Mouse (Mus musculus): ENCODE data around the gene Eef1e1.
A peak's percentile ranks its signal among the peaks of the same experiment; 100 is the strongest.
"Not testable (repeated sequence)": the region's sequence is repeated elsewhere in the genome, so short reads cannot be mapped to it uniquely, and the experiment has no call there.

Eef1e1 gene

DNA sequence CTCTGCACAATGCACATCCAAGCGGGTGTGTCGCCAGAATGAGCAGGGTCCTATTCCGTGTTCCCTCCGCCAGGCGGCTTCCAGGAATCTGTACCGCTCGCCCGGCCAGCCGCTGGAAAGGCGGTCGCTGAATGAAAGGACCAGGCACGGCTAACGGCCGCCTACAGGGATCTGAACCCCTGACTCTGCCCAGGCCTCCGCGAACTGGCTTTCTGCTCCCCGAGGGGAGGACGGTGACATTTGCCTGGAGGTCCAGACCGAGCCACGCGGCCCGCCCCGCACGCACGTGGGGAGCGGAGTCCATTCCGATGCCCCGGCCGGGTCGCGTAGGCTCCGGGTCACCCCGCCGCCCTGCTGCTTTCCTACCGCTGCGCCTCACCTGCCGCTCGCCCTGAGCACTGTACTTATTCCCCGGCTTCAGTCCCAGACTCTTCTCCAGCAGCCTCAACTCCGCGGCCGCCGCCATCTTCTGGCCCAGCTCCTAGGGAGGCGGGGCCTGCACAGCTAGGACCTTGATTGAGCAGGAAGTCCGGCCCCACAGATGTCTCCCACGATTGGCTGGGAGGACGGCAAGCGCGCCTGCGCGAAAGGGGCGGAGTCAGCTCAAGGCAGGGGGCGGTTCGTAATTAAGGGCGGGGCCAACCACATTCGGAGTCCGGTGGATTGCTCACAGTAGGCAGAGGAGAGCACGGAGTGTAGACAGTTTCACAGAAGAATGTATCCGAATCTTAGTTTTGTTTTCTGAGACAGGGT is at the start of gene Eef1e1:
Eef1e1 (minus strand) TSS at position 531 of the 753 bp plus-strand sequence.
- DNase-seq (ENCODE audit: low read depth, low spot score) = peak; percentile 82

DNA sequence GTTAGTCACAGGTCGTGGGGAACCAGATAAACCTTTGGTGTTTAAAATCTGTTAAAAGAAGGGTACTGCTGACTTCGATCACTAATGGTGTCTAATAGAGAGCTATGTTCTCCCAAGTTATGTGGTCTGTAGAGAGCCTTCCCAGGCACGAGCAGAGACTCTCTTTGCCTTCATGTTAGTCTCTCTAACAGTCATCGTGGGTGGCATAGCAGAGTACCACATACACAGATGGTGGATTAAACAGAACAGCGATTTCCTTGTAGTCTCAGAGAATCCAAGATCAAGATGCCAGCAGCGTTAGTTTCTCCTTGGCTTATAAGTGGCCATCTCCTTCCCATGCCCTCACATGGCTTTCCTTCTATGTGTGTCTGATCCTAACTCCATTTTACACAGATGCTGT is 32.0 kb upstream of the Eef1e1 start:
- no peak for DNase-seq (ENCODE audit: low read depth, low spot score)

DNA sequence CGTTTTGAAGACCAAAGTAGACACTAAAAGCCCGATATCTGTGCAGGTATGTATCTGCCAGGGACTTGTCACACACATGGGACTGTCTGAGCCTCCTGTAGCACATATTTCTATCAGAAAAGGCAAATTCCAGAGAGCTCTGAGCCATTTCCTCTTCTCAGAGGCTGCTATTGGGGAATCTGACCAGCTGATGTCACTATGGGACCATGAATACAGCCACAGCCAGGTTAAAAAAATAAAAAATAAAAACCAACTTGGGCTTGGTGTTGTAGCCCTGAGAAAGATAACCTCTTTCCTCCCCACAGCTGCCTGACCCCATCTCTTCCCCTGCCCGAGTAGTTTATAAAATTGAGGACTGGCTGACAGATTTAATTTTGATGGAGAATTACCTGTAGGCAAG is 31.2 kb upstream of the Eef1e1 start:
- DNase-seq (ENCODE audit: low read depth, low spot score) = no peak

DNA sequence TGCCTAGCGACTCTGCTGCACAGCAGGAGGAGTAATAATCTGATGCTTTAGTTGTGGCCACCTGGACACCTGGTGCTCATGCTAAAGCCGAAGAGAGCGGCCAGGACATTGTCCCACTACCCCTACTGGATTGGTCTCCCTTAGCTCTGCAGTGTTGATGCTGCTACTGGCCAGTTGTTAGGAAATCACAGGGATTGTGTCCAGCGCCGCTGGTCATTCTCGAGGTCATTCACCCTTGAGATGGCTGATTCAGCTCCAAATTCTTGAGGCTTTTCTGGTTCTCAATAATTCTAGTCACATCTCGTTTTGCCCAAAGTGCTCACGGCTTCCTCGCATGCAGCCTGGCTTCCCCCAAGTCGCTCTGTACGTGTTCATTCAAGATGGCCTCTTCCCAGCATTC is 29.9 kb upstream of the Eef1e1 start:
- no peak for DNase-seq (ENCODE audit: low read depth, low spot score)

DNA sequence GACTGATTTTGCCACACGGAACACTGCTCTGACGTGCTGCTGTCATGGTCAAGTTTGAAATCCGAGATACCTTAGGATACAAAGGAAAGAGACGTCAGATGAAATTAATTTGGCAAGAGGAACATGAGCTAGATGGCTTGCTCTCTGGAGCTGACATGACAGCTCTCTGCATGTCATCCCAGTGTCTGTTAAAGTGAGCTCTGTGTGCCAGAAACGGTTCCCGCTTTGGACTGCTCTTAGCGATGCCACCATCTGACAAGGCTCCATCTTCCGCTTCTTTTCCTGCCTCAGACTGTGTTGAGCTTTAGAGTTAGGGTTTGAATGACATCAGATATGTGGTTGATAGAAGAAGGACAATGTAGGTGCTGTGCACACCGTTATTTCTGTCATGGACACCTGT is 13.5 kb upstream of the Eef1e1 start:
- no peak for DNase-seq (ENCODE audit: low read depth, low spot score)

DNA sequence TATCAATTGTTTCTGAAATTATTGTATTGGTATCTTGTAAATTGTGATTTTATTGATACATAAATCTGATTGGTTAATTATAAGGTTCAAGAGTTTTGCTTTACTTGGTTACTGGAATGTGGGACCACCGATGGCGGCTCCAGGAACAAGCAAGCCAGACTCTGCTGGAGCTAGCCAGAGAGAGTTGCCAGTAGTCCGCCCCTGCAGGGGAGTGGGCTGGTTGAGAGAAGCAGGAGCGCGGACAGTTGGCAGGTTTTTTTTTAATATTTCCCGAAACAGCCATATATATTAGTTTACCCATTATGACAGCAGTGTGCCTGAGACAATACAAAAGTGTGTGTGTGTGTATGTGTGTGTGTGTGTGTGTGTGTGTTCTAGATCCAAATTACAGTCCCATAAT is 12.6 kb upstream of the Eef1e1 start:
- DNase-seq (ENCODE audit: low read depth, low spot score) = not testable (repeated sequence)

DNA sequence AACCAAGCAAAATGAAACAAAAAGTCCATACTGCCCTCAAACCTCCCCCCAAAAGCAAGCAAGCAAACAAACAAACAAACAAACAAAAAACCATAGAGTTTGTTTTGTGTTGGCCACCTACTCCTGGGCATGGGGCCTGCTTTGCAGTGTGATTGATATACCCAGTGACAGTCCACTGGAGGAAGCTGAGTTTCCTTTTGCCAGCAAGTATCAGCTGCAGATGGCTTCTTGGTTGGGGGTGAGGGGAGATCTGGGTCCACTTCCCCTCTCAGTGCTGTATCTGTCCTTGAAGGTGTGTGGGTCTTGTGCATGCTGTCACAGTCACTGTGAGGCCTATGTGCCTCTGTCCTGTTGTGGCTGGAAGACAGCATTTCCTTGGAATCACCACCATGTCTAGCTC is 11.2 kb upstream of the Eef1e1 start:
- DNase-seq (ENCODE audit: low read depth, low spot score) = no peak

DNA sequence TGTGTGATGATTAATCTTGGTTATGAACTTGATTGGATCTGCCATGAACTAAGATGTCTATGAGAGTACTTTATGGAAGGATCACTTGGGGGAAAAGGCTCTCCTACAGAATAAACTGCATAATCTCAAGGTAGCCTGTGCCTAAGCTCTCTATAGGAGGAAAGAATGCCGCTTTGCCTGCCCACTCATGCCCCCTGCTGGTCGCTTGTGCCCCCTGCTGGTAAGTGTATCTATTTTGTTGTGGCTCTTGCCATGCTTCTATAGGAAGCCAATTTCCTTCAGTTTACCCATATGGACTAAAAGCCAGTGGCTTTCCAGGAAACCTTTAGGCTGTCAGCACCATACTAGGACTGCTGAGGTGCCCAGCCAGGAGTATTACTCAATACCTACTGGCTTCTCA is 9.7 kb upstream of the Eef1e1 start:
- DNase-seq (ENCODE audit: low read depth, low spot score) = no peak

DNA sequence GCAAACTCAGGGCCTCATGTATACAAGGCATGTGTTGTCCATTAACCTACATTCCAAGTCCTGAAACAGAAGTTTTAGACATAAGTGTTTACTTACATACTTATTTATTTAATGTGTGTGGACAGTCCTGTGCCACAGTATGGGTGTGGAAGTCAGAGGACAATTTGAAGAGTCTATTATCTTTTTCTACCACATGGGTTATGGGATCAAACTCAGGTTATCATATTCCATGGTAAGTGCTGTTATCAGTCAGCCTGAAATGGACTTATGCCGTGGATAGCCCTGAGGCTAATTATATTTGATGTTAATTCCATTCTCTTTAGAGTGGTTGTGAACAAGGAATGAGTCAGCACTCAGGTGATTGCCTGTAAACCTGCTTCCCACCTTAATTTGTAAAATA is 5.9 kb upstream of the Eef1e1 start:
- no peak for DNase-seq (ENCODE audit: low read depth, low spot score)

DNA sequence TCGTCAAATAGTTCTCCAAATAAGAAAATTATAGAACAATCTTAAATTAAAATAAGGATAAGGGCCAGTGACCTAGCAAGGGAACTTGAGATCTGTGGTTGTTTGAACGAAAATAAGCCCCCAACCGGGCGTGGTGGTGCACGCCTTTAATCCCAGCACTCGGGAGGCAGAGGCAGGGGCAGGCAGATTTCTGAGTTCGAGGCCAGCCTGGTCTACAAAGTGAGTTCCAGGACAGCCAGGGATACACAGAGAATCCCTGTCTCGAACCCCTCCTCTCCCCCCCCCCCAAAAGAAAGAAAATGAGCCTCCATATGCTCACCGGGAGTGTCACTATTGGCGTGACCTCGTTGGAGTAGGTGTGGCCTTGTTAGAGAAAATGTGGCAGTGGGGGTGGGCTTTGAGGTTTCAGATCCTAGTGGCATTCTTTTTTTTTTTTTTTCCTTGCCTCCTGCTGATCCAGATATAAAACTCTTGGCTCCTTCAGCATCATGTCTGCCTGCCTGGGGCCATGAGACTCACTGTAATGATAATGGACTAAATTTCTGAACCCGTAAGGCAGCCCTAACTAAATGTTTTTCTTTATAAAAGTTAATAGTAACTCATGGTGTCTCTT is 772 bp upstream of the Eef1e1 start:
- DNase-seq (ENCODE audit: low read depth, low spot score) = no peak

DNA sequence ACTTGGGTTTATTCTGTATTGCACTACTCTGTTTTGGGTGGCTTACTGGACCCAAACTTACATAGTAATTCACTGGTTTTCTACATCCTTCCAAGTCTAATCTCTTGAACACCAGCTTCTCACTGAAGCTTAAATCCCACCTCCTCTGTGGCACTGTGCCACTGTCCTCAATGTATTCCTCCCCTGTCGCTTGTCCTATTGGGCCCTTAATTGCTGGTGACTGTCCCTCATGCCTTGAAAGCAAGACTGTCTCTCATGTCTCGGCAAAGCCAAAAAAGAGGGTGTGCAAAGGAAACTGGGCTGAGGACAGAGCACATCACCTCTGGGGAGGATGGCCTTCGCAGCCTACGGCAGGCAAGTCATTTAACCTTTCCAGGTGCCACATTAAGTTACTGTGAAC is 993 bp downstream of the Eef1e1 start:
- no peak for DNase-seq (ENCODE audit: low read depth, low spot score)

DNA sequence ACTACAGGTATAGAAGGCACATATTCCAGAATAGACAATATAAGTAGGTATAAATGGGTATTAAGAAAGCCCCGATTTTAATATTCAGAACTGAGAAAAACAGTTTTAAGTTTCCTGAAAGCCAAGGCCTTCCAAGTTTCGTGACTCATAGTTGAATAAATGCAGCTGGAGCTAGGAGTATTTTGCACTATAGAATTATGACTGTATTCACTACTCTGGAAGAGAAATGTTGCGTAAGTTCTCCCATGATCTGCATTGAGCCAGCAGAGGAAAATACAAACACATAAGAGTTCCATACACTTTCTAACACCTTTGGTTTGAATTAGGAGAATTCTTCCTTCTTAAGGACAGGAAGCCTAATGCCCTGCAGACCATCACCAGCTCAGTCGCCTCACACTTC is 8.6 kb downstream of the Eef1e1 start:
- no peak for DNase-seq (ENCODE audit: low read depth, low spot score)

DNA sequence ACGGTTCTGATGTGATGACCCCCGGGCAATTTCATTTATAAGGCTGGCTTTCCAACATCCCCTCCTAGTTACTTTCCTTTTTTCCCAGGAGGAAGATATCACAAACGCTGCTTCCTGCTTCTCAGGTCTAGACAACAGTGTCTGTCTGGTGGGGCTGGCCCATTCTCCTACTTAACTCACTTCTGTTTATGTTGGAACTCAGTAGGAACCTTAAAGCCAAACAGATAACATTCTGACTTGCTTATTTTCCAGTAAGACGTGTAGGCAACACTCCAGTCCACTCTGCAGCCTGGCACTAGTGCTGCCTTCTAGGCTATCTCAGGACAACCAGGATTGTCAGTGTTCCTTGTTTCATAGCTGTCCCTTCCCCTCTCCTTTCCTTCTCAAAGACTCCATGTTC is 9.8 kb downstream of the Eef1e1 start:
- DNase-seq (ENCODE audit: low read depth, low spot score) = no peak

DNA sequence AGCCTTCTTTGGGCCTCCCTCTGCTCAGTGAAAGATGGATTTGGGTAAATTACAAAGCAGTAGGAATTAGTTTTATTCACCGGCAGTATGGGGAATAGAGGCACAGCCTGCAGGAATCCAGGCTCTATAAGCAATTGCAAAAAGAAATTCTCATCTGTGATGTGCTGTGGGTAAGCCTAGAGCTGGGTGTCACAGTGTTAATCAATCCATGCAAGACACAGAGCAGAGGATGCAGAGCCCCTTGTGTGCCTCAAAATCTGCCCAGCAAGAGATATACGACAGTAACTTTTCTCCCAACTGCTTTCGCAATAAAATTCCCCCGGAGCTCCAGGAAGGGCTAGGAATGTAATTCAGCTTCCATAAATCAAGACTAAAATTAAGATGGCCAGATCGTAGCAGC is 17.4 kb downstream of the Eef1e1 start:
- DNase-seq (ENCODE audit: low read depth, low spot score) = no peak

DNA sequence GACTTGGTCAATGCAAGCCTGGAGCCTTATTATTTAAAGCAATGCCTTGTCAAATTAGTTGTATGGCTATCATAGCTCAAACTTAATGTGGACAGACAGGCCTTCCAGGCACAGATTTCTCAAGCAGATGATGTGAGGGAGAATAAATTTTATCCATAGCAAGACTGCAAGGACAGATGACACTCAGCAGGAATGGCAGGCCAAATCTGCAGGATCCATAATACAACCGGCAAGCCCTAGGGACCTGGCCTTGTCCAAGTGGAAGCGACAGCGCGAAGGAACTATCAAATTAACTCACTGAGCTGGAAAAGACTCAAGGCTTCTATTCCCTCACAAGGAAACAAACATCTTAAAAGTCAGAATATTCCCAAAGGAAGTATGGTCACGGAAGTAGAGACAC is 17.9 kb downstream of the Eef1e1 start:
- DNase-seq (ENCODE audit: low read depth, low spot score) = no peak

DNA sequence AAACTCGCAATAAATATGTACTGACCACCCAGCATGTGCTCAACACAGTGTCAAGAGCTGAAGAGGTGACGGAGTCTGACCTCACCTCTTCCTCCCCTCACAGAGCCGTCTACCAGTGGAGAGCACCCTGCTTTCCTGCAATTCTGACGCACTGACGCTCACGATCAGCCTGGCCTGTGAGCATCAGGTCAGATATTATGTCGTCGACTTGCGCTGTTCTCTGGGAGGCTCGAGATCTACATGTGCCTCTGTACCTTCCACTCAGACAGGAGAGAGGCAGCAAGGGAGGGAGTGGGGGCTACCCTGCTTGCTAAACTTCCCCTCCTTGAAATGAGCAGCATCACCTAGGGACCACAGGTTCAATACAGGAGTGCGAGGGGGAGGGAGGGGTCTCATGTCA is 20.2 kb downstream of the Eef1e1 start:
- no peak for DNase-seq (ENCODE audit: low read depth, low spot score)

DNA sequence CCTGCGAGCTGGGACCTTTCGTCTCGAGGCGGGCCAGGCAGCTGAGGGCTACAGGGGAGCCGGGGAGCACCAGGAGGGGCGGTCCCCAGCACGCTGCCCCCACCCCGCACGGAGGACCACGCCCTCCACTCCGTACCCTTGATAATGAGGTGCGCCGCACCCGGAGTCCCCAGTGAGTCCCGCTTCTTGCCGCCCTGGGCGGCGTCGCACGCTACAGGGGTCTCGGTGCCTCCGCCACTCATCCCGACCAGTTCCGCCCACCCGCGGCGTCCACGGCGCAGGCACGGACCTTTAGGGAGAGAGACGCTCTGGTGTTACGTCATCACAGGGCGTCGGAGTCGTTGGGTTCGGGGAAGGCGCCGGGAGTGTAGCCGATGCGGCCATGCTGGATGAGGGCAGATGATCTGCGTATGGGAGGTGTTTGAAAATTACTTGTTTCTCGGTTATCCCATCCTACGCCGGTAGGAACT is 24.0 kb downstream of the Eef1e1 start, which contains the start of gene Bloc1s5:
Bloc1s5 (minus strand) TSS at position 310 of the 470 bp plus-strand sequence.
- DNase-seq (ENCODE audit: low read depth, low spot score) = peak; percentile 95

DNA sequence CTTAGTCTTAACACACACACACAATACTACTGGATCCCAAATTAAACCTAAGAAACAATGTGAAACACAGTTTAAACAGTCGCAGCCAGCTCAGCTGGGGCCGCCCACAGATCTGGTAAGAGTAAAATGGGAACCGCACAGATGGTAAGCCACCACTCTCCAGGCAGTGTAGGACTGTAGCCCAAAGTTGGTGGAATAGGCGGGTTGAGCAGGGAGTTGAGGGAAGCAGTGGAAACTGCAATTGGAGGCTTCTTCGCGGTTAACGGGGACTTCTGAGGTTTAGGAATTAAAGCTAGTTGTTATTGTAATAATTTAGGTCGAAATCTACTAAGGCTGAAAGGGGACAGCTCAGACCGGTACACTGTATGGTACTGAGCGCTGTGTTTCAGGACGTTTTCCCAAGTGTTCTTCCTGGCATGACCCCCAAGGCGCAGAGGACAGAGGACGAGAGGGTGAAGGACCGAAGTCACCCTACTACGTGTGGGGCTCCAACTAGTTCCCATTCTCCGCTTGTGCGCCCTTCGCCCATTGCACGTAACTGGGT is 24.5 kb downstream of the Eef1e1 start:
- peak; percentile 16 for DNase-seq (ENCODE audit: low read depth, low spot score)

DNA sequence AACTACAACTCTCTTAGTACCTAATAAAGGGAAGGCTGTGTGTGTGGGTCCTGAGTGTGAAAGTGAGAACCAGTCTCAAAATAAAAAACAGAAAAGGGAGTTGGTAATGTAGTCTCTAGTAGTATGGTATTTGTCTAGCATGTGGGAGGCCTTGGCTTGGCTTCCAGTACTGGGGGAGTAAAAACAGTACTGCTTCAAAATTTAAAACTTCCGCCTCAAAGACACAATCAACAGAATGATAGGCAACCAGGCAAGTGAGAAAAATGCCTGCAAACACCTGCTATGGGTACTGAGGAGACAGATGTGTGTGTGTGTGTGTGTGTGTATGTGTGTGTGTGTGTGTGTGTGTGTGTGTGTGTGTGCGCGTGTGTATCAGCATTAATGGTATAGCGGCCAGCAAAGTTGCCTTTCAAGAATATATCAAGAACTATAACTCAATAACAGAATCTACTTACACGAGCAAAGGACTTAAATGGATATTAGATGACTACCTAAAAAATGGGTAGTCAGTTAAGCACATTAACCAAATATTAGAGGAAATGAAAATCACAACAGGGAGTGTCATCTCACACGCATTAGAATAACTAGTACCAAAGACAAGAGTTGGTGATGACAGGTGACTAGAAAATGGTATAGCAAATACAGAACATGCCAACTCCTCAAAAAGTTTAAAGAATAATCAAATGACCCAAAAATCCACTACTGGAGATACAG is 25.4 kb downstream of the Eef1e1 start:
- DNase-seq (ENCODE audit: low read depth, low spot score) = no peak

DNA sequence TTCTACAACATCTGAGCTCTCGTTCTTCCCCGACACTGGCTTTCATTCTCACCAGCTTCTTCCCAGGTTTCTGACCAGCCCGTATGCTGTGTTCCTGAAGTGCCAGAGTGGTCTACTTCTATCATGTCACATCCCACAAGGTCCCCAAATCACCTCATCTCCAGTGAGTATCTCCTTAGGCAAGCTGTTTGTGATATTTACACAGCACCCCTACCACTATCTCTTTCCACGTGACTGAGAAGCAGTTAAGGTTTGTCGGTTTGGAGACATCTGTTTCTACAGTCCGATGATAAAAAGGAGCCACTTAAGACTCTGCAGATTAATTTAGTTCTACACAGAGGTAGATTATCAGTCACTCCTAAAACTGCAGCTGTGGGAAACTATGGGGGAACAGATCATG is 26.3 kb downstream of the Eef1e1 start:
- DNase-seq (ENCODE audit: low read depth, low spot score) = no peak

DNA sequence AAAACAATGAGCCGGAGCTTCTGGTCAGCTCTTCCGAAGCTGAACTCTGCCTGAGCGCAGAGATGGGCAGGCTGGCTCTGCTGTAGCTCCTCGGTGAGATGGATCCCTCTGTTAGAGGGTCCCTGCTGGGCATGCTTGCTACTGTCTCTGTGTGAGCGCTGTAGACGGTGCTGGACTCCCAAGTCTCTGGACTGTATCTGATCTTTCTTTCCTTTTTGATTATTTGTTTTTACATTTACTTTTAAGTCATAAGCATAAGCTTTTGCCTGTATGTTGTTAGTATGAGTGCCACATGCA is 32.7 kb downstream of the Eef1e1 start:
- no peak for DNase-seq (ENCODE audit: low read depth, low spot score)

DNA sequence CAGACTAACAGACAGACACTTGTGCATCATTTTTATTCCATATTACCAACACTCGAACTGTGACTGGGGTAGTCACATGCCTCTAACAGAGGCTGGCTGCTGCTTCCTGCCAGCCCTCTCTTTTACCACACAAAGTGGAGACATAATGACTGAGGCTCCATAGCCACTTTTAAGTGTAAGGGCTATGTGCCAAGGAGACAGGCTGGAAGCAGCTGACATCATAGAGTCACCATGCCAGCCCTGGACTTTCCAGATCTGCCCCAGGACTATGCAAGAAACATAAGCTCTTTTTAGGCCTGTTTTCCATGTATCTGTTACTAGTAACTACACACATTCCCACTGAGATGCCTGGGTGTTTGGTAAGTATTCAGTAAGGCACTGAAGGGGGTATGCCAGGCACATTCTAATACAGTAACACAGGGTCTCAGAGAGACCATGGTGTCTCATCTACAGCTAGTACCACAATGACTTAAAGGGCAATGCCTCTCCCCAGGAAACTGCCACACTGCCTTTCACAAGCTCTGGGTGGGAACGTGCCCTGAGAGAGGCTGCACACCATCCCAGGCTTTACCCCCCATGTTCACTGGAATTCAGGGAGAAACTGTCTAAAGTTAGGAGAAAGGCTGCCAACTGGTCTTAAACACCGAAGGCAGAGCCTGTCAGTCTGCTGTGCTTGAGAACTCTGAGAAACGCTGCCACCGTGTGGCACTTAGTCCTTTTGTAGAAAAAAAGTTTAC is 33.2 kb downstream of the Eef1e1 start:
- DNase-seq (ENCODE audit: low read depth, low spot score) = no peak

Measured in retina, adult 2 months (tissue).